Mouse (Mus musculus) CH12.LX (cell line): Measurements from ENCODE around the gene Kdm1a.

Experiments used
- CTCF ChIP-seq, 2 experiments: IDR thresholded peaks in 1 of 2; conservative IDR thresholded peaks in 1 of 2; 2 replicates each; pipeline ENCODE4 v1.5.1; 2011 to 2012; ENCODE audit warnings: low read depth in 2 of 2, low read length in 2 of 2, improper control_type of control experiment in 1 of 2, inconsistent platforms in 1 of 2, mild to moderate bottlenecking in 1 of 2, moderate library complexity in 1 of 2
- EP300 ChIP-seq: IDR thresholded peaks from 2 replicates; pipeline ENCODE4 v1.6.1; 2011; ENCODE audit warnings: low read length, improper control_type of control experiment
- POLR2A ChIP-seq: IDR thresholded peaks from 2 replicates; pipeline ENCODE4 v1.6.1; 2011; ENCODE audit warnings: low read depth, mild to moderate bottlenecking, improper control_type of control experiment, low read length

DNA sequence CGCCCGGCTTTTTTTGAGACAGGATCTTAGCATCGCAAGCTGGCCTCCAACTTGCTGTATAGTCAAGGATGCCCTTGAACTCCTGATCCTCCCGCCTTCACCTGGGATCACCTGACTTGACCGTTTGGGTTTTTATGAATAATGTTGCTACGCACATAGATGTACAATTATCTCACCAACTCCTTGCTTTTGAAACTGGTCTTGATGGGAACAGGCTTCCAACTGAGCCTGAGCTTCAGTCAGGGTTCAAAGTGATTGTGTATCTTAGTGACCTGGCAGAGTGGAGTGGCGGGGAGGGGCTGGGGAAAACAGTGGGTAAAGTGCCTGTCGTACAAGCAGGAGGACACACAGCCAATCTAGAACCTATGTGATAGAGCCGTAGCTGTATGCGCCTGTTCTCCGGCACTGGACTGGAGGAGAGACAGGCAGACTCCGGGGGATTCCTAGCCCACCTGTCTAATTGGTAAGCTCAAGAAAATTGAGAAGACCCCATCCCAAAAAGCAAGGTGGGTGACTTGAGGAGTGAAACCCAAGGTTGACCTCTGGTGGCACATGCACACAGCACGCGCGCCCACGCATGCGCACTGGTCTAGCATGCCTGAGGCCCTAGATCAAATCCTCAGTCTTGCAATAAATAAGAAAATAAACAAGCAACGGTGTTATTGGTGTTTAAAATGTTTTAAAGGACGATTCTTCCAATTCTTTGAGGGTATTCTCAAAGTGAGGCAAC is 3.4 kb upstream of the Kdm1a start:
- TF ChIP-seq POLR2A, result no peak
- TF ChIP-seq EP300, result no peak
- TF ChIP-seq CTCF (conservative IDR thresholded peaks at IDR 0.05 in 1 of 2, IDR thresholded peaks at IDR 0.05 in 1 of 2; ENCODE audit: low read depth in 2 of 2, low read length in 2 of 2), result no peak
